Mouse (Mus musculus) limb, embryonic 10.5 days (tissue): ENCODE data around the gene Gnaz. TPM values are rescaled to one million over a fixed set of nuclear protein-coding genes. Genes with fewer than 3 reads are reported as not detected.

Source experiments
- DNase-seq: peaks from one replicate; pipeline ENCODE4 v3.0.0-alpha.2; 2017; ENCODE audit warnings: low spot score
- H3K27ac ChIP-seq: fragments of 300-500 bp; sonication (generic); 2 replicates; pipeline ENCODE4 v1.5.1; 2016; ENCODE audit warnings: mild to moderate bottlenecking
- H3K27me3 ChIP-seq: fragments of 300-500 bp; sonication (generic); 2 replicates; pipeline ENCODE4 v1.6.1; 2016; ENCODE audit warnings: low read depth, mild to moderate bottlenecking; ENCODE audit not compliant: poor library complexity, severe bottlenecking
- H3K36me3 ChIP-seq: fragments of 300-500 bp; sonication (generic); 2 replicates; pipeline ENCODE4 v1.6.1; 2016; ENCODE audit warnings: mild to moderate bottlenecking, moderate library complexity
- H3K4me1 ChIP-seq: fragments of 300-500 bp; sonication (generic); 2 replicates; pipeline ENCODE4 v1.6.1; 2016
- H3K4me3 ChIP-seq: fragments of 300-500 bp; sonication (generic); 2 replicates; pipeline ENCODE4 v1.5.1; 2016; ENCODE audit warnings: mild to moderate bottlenecking, moderate library complexity
- H3K9me3 ChIP-seq: fragments of 300-500 bp; sonication (generic); replicated peaks from 2 replicates; pipeline ENCODE4 v1.6.1; 2016; ENCODE audit warnings: mild to moderate bottlenecking
- WGBS: fragments of 180-500 bp; shearing (Covaris S2); methylation state at CpG from one replicate; pipeline ENCODE4 v1.1.7; 2016; 5-methylcytosine and 5-hydroxymethylcytosine counted together
- polyA plus RNA-seq: library from polyadenylated mRNA; unstranded; fragments of >200 nt; fragmentation: Nextera tagmentation; extraction: Ambion mirVana; gene quantifications from 2 replicates; pipeline ENCODE4 v1.2.1, GENCODE M21; 2016

The Gnaz gene
- polyA plus RNA-seq, 1 experiment from 2014 or later, result 3.4 TPM

DNA sequence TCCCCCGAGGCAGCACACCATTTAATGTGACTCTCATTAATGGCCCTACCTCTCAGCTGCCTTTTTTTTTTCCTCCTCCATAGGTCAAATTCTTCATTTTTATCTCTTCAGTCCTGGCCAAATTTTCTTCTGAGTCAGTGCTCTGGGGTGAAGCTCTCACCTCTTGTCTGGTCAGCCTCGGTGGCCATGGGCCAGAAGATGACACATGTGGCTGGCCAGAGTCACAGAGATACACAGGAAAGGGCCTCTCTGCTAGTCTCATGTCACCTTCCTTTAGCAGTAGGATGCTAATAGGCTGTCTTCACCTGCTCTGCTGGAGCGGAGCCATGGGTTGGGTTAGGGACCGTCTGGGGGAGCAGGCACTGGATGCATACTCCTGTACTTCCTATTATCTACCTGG, 11.1 kb downstream of the Gnaz start:
- Histone ChIP-seq H3K4me3 (no peak overlapping the region), H3K36me3 (no peaks in the 10 kb centered on the region), H3K27me3 (peaks cover 25% of the 10 kb centered on the region), H3K4me1 (no peaks in the 10 kb centered on the region; the same call in 1 of the 2 replicates), H3K9me3 (no peaks in the 10 kb centered on the region), H3K27ac (no peak overlapping the region)
- WGBS, result 64% methylated on average over 4 of the region's 4 CpGs
- DNase-seq, result no peak

DNA sequence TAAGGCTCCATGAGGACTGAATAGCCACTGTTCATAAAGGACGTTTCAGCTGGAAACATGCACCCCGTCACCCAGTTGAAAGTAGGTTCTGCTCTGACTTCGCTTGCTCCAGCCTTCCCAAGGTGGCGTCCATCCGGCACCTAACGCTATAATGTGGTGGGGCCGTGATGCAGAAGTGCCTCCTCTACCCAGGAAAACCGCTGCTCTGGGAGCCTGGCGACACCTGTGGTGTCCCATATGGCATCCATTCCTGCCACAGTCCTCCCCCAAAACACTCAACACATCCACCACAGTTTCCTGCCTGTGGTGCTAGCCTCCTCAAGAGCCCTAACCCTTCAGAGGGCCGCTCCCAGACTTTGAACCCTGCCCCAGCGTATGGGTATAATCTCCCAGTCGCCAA, 14.2 kb downstream of the Gnaz start:
- Histone ChIP-seq H3K27me3 (peaks cover 25% of the 10 kb centered on the region), H3K4me1 (no peaks in the 10 kb centered on the region), H3K9me3 (no peaks in the 10 kb centered on the region), H3K4me3 (no peak overlapping the region), H3K36me3 (no peaks in the 10 kb centered on the region), H3K27ac (no peak overlapping the region)
- no peak for DNase-seq
- WGBS, result 86% methylated on average over 12 of the region's 12 CpGs

DNA sequence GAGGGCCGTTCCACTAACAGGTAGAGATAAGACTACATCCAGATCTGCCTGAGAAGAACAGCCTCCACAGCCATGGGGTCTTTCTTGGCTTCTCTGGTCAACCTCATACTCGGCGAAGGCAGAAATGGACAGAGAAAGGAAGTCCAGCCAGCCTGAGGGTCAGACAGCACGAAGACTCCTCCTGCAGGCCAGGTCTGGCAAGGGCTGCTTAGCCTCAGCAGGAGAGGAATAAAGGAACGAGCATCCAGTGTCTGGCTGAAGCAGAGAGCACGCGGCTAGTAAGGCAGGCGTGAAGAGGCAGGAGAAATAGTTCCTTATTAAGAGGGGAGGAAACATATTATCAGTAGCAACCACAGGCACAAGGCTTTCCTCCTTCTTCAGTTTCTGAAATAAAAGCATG, 16.2 kb downstream of the Gnaz start:
- H3K36me3 ChIP-seq, result no peaks in the 10 kb centered on the region
- peaks cover 9% of the 10 kb centered on the region; the same call in 1 of the 2 replicates for H3K4me1 ChIP-seq
- peaks cover 21% of the 10 kb centered on the region for H3K27me3 ChIP-seq
- DNase-seq, result no peak
- H3K9me3 ChIP-seq, result no peaks in the 10 kb centered on the region
- 74% methylated on average over 8 of the region's 8 CpGs for WGBS
- no peak overlapping the region for H3K4me3 ChIP-seq
- H3K27ac ChIP-seq, result no peak overlapping the region

DNA sequence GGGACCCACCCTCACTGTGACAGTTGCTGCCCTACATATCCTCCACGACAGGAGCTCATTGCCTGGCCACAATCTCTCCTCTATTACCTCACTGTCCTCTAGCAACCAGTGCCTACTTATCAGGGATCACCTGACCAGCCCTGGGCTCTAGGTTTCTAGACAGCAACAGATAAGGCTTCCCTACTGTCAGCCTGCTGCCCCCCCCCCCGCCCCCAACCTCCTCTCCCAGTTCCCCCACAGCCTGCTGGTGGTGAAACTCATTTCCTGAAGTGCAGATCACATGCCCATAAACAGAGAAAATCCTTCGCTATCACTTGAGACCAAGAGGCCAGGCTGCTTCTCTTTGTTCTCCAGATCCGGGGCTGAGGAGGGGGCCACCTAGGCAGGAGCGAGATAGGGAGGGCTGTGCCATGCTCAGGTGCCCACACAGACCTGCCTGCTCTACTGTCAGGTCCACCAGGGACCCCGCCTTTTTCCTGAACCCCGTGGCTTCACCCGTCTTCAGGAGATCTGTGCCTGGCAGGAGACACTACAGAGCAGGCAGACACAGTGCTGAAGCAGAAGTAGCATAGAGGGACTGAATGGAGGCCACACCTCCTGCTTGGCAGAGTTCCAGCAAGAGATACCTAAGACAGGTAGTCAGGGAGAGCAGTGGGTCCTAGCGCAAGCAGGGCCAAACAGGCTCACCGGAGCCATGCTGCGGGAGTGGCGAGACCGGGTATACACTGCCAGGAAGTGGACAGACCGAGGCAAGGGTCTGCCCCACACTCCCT, 20.9 kb downstream of the Gnaz start:
- 0 out of 2 replicates have a peak, but pooled peaks cover 11% of the 10 kb centered on the region for H3K27me3 ChIP-seq
- no peak for DNase-seq
- H3K4me1 ChIP-seq, result peaks cover 32% of the 10 kb centered on the region
- 80% methylated on average over 14 of the region's 14 CpGs for WGBS
- H3K27ac ChIP-seq, result no peak overlapping the region
- H3K9me3 ChIP-seq, result no peaks in the 10 kb centered on the region
- peaks cover 10% of the 10 kb centered on the region for H3K36me3 ChIP-seq
- no peak overlapping the region for H3K4me3 ChIP-seq

DNA sequence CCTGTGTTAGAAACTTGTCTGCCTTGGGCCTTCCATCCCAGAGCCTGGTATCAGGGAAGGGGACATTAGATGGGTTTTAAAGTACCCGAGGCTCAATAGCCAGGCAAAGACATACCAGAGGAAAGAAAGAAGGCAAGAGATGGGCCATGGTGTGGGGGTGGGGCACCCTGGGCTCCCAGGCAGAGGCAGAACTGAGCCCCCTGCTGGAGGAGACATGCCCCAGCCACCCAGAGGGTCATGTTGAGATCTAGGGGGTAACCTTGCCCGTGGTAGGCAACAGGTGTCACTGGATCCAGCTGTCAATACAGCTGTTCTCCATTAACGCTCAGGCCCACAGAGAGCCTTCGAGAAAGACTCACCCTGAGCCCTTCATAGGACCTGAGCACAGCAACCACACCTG, 22.8 kb downstream of the Gnaz start:
- WGBS, result 85% methylated on average over 4 of the region's 4 CpGs
- no peak for DNase-seq
- H3K27ac ChIP-seq, result no peak overlapping the region

DNA sequence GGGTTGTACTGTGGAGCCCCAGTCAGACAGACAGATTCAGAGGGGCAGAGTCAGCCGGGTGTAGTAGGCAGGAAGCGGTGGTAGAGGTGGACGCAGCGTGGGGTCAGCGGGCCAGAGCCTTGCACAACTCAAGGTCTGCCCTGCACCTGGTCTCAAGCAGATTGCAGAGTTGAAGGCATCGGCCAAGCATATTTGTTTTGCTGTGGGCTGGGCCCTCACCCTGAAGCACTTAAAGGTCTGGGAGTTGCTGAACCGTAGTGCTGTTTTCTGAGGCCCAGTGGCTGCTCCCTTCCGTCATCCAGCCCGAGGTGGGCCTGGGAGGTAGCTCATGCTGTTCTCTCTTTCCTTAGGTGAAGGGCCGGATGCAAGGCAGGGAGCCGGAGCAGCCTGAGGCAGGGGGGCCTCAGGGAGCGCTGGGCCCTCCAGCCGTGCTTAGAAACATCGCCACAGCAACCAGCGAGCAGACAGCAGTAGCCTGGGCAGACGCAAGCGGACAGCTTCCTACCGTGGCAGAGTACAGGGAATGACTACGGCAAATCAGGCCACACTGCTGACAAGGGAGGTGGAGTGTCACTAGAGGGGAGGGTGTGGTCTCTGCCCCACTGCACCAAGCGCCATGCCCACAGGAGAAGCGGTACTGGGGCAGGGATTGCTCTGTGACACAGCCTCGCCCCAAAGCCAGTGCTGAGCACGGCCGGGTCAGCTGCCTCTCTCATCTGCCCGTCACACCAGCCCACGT, 23.8 kb downstream of the Gnaz start:
- H3K4me3 ChIP-seq, result 0 out of 2 replicates have a peak overlapping the region, but pooled peaks have one; percentile 17

More for the DNA sequence above, 22.8 kb downstream of the Gnaz start:
- Histone ChIP-seq H3K4me1 (peaks cover 37% of the 10 kb centered on the region), H3K9me3 (no peaks in the 10 kb centered on the region), H3K27me3 (peaks cover 26% of the 10 kb centered on the region; the same call in 1 of the 2 replicates), H3K36me3 (peaks cover 10% of the 10 kb centered on the region), H3K4me3 (no peak overlapping the region)

DNA sequence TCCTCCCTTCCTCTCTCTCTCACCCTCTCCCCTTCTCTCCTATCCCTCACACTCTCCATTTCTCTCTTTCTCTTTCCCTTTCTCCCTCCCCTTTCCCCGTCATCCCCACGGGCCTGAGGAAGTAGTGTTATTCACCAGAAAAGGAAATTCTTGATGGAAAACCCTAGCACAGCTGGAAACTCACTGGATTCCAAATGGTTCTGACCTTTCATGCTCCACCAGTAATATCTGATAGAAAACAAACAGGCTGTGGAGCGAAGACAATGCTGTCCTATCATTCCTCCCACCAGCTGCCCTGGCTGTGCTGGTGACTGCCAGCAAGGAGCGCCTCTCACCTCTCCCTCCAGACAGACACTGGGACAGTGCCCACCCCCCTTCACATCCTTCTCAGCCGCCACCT, 27.9 kb downstream of the Gnaz start:
- Histone ChIP-seq H3K27ac (no peak overlapping the region), H3K27me3 (peaks cover 45% of the 10 kb centered on the region), H3K36me3 (peaks cover 10% of the 10 kb centered on the region), H3K4me3 (peak overlapping the region; percentile 45), H3K4me1 (peaks cover 50% of the 10 kb centered on the region), H3K9me3 (no peaks in the 10 kb centered on the region)
- no peak for DNase-seq
- 20% methylated on average over 5 of the region's 5 CpGs for WGBS

More for the DNA sequence above, 23.8 kb downstream of the Gnaz start:
- WGBS, result 55% methylated on average over 26 of the region's 26 CpGs
- DNase-seq, result no peak
- Histone ChIP-seq H3K4me1 (peaks cover 47% of the 10 kb centered on the region), H3K9me3 (no peaks in the 10 kb centered on the region), H3K27me3 (peaks cover 35% of the 10 kb centered on the region), H3K36me3 (peaks cover 10% of the 10 kb centered on the region), H3K27ac (peak overlapping the region; percentile 46)

DNA sequence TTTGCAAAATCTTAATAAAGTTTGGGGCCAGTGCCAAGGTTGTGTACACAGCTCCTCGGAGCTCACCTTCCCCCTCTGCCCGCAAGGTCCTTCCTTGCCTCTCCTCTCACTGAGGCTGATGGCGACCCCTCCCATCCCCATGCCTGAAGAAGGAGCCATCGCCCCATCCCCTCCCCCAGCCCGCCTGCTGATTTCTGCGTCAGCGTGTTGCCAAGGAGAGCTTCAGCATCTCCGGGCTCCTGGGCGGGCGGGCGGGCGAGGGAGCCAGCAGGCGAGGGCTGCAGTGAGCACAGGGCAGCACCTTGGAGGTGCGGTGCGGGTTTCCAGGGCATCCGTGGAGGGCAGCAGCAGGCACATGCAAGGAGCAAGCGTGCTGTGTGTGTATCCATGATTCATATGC, 28.4 kb downstream of the Gnaz start:
- H3K27ac ChIP-seq, result peak overlapping the region; percentile 61; the same call in 1 of the 2 replicates
- H3K36me3 ChIP-seq, result peaks cover 10% of the 10 kb centered on the region
- H3K4me3 ChIP-seq, result peak overlapping the region; percentile 45
- peak; percentile 59 for DNase-seq
- H3K4me1 ChIP-seq, result peaks cover 50% of the 10 kb centered on the region
- H3K9me3 ChIP-seq, result no peaks in the 10 kb centered on the region
- H3K27me3 ChIP-seq, result peaks cover 45% of the 10 kb centered on the region
- WGBS, result 3% methylated on average over 17 of the region's 17 CpGs

DNA sequence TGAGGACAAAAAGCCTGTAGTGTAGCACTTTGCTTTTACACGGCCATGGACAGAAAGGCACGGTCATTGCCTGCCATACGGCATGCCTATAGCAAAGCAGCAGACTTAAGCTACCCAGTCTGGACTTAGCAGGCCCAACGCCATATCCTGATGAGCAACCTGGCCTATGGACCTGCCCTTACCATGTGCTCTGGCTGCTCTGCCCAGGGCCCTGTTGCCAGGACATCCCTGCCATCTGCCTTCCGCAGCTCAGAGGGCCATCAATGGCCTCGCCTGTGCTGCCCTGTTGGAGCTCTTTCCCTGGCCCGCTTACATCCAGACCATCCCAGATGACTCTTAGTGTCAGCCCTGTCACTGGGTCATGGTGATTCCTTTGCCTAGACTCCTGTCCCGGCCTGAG, 34.4 kb downstream of the Gnaz start:
- no peaks in the 10 kb centered on the region for H3K9me3 ChIP-seq
- no peak overlapping the region for H3K4me3 ChIP-seq
- peaks cover 35% of the 10 kb centered on the region for H3K4me1 ChIP-seq
- no peak for DNase-seq
- 92% methylated on average over 8 of the region's 8 CpGs for WGBS
- H3K36me3 ChIP-seq, result no peaks in the 10 kb centered on the region
- H3K27me3 ChIP-seq, result peaks cover 3% of the 10 kb centered on the region; the same call in 1 of the 2 replicates
- H3K27ac ChIP-seq, result no peak overlapping the region

DNA sequence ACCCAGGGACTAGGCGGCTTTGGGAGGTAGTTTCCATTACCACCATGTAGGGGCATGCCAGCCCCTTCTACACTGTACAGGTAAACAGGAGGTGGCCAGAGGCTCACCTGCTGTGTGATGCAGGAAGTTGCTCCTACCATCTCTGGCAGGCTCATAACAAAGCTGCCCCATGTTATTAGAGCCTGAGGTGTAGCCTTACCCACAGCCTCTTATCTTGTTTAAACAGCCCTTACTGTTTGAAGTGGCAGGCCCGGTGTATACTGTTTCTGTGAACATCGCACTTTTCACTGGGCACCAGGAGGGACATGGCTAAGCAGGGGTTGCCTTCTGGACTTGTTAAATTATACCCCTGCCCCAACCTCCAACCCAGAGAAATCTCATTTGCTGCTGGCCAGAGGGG, 37.1 kb downstream of the Gnaz start:
- DNase-seq, result no peak
- no peaks in the 10 kb centered on the region for H3K36me3 ChIP-seq
- H3K27me3 ChIP-seq, result no peaks in the 10 kb centered on the region
- no peaks in the 10 kb centered on the region for H3K9me3 ChIP-seq
- no peak overlapping the region for H3K4me3 ChIP-seq
- 70% methylated on average over 3 of the region's 3 CpGs for WGBS
- H3K4me1 ChIP-seq, result peaks cover 29% of the 10 kb centered on the region
- no peak overlapping the region for H3K27ac ChIP-seq

DNA sequence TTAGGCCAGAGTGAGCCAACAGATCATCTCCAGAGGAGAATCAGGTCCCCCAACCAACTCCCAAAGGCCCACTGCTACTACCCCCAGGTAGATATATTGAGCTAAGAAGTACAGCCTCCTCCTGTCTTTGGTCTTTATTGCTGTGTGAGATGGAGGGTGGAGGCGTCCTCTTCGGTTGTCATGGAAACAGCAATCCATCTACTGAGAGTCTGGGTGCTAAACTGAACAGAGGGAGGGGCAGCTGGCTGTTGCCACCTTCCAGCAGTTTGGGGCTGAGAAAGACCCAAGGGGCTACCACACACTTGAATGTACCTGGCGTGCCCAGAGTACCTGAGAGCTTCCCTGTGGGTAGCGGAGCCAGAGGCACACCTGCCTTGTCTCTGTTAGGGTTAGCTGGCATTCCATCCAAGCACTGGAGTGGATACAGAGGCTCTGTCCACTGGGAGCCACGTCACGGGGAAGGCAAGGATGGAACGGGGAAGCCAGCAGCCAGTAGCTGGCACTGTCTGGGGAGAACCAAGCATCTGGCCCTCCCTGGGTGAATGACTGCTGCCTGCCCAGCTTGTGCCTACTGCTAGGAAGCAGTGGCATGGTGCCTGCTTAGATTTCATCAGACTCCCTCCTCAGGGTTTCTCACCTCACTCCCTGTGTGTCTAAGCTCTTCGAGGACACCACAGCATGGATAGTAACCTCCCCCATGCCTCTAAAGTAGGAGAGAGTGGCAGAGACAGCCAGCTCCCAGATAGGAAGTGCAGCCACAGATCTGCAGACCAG, 40.1 kb downstream of the Gnaz start:
- no peaks in the 10 kb centered on the region for H3K36me3 ChIP-seq
- no peaks in the 10 kb centered on the region for H3K27me3 ChIP-seq
- H3K27ac ChIP-seq, result no peak overlapping the region
- H3K4me3 ChIP-seq, result no peak overlapping the region
- no peak for DNase-seq
- WGBS, result 56% methylated on average over 8 of the region's 8 CpGs
- H3K4me1 ChIP-seq, result peaks cover 15% of the 10 kb centered on the region
- H3K9me3 ChIP-seq, result no peaks in the 10 kb centered on the region

DNA sequence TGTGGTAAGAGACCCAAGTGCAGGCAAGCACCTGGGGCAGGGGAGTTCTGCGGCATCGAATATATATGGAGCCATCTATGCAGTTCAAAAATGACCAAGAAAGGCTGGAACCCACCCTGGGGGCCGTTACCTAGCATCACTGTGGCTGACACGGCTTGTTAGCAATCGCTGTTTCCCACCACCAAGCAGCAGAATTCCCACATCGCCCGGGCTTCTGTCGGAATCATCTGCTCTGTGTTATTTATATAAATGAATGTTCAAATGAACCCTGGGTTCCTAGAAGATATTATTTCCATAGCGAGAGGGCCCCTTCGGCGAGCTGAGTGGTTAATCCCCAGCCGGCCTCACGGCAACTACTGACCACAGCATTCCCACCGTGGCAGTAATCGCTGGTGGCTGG, 43.7 kb downstream of the Gnaz start:
- H3K4me1 ChIP-seq, result peaks cover 14% of the 10 kb centered on the region
- no peak overlapping the region for H3K27ac ChIP-seq
- no peak overlapping the region for H3K4me3 ChIP-seq
- 93% methylated on average over 15 of the region's 15 CpGs for WGBS
- no peak for DNase-seq
- H3K36me3 ChIP-seq, result no peaks in the 10 kb centered on the region
- H3K27me3 ChIP-seq, result no peaks in the 10 kb centered on the region
- H3K9me3 ChIP-seq, result no peaks in the 10 kb centered on the region
